Mouse (Mus musculus) lung, adult 2 months (tissue): ENCODE data around the gene C2cd4a. TPM values are rescaled to one million over a fixed set of nuclear protein-coding genes. Genes with fewer than 3 reads are reported as not detected.

ENCODE experiments used
- DNase-seq: peaks from one replicate; pipeline ENCODE4 v3.0.0; 2022
- H3K4me1 ChIP-seq: fragments of 200-500 bp; 2 replicates; pipeline ENCODE4 v1.6.1; 2011; ENCODE audit warnings: low read length; ENCODE audit not compliant: control insufficient read depth, insufficient read depth
- H3K4me3 ChIP-seq: fragments of 200-500 bp; replicated peaks from 2 replicates; pipeline ENCODE3; 2011; ENCODE audit warnings: low read depth, mild to moderate bottlenecking, control low read depth, low read length; ENCODE audit errors: extremely low read depth
- CTCF ChIP-seq: fragments of 200-500 bp; IDR thresholded peaks from 2 replicates; pipeline ENCODE4 v1.5.1; 2011; ENCODE audit warnings: mild to moderate bottlenecking, low read length, control low read depth; ENCODE audit not compliant: insufficient read depth
- POLR2A ChIP-seq: fragments of 200-500 bp; IDR thresholded peaks from 2 replicates; pipeline ENCODE4 v1.6.1; 2011; ENCODE audit warnings: low read depth, mild to moderate bottlenecking, control low read depth, low read length, borderline replicate concordance; ENCODE audit errors: extremely low read depth
- WGBS: fragments of 180-500 bp; shearing (Covaris S2); methylation state at CpG from one replicate; pipeline ENCODE4 v1.1.7; 2018; 5-methylcytosine and 5-hydroxymethylcytosine counted together
- polyA plus RNA-seq: library from polyadenylated mRNA; depleted of rRNA; stranded (reverse); fragments of >200 nt; gene quantifications from 2 replicates; pipeline ENCODE4 v1.2.3, GENCODE M21; 2012; rRNA removed

Gene C2cd4a
- polyA plus RNA-seq, 1 experiment = 1.2 TPM

DNA sequence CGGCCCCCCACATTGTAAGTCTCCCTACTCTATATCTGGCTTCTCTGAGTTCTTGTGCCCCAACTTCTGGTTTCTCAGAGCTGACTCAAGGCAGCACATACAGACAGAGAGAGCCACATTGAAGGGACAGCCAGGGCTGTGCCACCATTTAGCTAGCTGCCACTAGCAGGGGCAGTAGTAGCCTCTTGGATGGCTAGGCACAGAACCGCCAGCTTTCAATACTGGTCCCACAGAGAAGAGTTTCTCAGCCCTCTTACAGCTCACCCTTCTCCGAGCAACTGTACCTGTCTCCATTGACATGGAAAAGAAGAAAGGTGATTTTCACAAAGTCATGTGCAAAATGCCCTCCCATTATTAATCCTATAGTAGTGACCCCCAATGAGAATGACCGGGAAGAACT, 37.5 kb downstream of the C2cd4a start:
- no peaks in the 10 kb centered on the region for H3K4me1 ChIP-seq
- no peak for DNase-seq
- 91% methylated on average over 4 of the region's 4 CpGs for WGBS
- no peak overlapping the region for H3K4me3 ChIP-seq
- TF ChIP-seq CTCF = no peak
- no peak for TF ChIP-seq POLR2A

DNA sequence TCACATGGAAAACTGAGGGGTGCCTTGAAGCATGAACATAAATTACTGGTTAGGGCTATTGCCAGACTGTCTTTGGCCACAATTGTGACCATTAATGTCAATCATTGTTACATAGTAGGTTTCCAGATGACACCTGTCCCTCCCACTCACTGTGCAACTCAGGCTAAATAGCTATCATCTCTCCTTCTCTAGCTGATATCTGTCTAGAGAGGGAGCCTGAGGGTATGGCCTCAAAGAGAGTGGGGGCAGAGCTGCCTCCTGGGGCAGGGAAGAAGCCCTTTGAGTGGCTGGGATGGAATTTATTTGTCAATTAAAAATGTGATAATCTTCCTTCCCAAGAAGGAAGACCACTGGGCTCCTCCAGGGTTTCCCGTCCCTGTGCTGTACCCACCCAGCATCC, 37.9 kb downstream of the C2cd4a start:
- Histone ChIP-seq H3K4me3 (no peak overlapping the region), H3K4me1 (no peaks in the 10 kb centered on the region)
- no peak for DNase-seq
- no peak for TF ChIP-seq POLR2A
- TF ChIP-seq CTCF = no peak
- WGBS = 100% methylated on average over 1 of the region's 1 CpGs

DNA sequence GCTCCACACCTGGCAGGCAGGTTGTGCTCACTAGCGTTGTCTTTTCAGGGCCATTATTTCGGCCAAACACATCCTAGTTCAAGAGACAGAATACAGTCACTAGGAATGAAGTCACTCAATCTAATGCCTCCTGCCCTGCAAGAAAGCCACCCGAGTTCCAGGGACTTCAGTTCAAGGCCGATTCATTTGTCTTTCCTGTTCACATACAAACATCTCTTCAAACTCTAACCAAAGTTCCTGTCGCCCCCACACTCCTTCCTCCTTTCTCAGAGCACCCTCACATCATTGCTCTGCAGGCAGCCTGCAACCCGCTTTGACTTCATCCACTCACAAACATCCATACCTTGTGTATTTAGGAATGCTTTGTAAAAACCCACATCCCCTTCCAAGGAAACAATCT, 38.6 kb downstream of the C2cd4a start:
- Histone ChIP-seq H3K4me3 (no peak overlapping the region), H3K4me1 (no peaks in the 10 kb centered on the region)
- WGBS = 43% methylated on average over 6 of the region's 6 CpGs
- DNase-seq = no peak
- TF ChIP-seq CTCF (no peak), POLR2A (no peak)

DNA sequence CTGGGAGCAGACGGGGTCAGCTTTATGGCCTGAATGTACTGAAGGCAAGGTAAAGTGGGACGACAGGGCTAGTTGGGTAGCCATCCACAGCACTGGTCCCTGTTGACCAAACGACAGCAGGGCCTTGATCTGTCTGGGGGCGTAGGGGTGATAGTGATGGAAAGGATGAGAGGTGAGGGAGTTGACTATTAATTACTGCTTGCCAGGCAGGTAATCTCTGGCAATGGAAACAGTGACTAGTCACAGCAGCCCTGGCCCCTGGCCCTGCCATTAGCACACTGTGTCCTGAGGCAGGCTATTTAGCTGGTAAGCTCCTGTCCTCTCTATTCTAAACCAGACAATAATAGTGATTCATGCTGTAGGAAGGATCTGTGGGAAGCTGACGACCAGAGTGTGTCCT, 39.7 kb downstream of the C2cd4a start:
- no peak for DNase-seq
- 76% methylated on average over 5 of the region's 5 CpGs for WGBS
- no peaks in the 10 kb centered on the region for H3K4me1 ChIP-seq
- no peak overlapping the region for H3K4me3 ChIP-seq
- TF ChIP-seq CTCF (no peak), POLR2A (no peak)

DNA sequence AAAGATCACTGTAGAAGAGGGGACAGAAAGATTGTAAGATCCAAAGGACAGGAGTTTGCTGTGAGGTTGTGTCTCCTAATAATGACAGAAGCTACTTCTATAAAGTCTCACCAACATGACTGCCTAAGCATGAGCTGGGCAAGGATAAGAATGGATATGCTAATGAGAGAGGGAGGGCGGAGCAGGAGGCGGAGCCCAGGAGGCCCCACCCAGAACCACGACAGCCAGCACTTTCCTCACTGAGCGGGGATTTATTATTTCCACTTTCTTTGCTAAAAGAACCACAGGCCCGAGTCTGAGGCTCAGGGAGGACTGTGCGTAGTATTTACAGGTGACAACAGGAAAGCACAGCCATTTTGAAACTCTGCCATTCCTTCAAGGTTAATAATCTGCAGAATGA, 44.5 kb downstream of the C2cd4a start:
- no peak for DNase-seq
- H3K4me3 ChIP-seq = no peak overlapping the region
- WGBS = 64% methylated on average over 6 of the region's 6 CpGs

DNA sequence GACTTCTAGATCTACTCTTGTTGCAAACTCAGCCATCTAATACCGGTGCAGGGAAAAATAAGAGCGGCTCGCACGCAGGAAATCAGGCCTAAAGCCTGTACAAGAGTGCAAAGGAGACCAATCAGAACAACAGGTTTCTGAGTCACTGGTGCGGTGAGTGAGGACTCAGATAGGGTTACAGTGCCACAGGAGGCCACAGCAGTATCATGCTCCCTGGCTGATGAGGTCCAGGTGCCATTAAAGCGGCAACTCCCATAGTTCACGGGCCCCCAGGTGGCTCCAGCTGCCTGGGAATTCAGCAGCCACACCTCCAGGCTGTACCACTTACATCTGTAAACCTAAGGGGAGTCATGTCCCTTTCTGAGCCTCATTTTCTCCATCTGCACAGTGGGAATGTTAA, 45.8 kb downstream of the C2cd4a start:
- H3K4me3 ChIP-seq = no peak overlapping the region

More for the DNA sequence above, 44.5 kb downstream of the C2cd4a start:
- no peaks in the 10 kb centered on the region for H3K4me1 ChIP-seq
- TF ChIP-seq POLR2A = no peak
- no peak for TF ChIP-seq CTCF

DNA sequence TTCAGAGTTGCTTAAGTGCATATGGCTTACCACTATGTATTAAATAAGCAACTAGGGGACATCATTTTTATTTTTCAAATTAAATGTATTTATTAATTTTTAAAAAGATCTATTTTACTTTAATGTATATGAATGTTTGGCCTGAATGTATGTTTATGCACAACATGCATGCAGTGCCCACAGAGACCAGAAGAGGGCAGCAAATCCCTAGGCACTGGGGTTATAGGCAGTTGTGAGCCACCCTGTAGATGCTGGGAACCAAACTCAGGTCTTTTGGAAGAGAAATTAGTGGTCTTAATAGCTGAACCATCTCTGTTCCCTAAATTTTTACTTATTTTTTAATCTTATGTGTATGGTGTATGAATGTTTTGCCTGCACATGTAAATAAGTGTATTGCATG, 48.2 kb downstream of the C2cd4a start:
- H3K4me1 ChIP-seq = no peaks in the 10 kb centered on the region; the same call in 1 of the 2 replicates
- TF ChIP-seq CTCF (no peak), POLR2A (no peak)
- no peak overlapping the region for H3K4me3 ChIP-seq
- DNase-seq = no peak

More for the DNA sequence above, 45.8 kb downstream of the C2cd4a start:
- 89% methylated on average over 7 of the region's 7 CpGs for WGBS
- no peak for DNase-seq
- TF ChIP-seq POLR2A = no peak
- no peak for TF ChIP-seq CTCF
- H3K4me1 ChIP-seq = no peaks in the 10 kb centered on the region

DNA sequence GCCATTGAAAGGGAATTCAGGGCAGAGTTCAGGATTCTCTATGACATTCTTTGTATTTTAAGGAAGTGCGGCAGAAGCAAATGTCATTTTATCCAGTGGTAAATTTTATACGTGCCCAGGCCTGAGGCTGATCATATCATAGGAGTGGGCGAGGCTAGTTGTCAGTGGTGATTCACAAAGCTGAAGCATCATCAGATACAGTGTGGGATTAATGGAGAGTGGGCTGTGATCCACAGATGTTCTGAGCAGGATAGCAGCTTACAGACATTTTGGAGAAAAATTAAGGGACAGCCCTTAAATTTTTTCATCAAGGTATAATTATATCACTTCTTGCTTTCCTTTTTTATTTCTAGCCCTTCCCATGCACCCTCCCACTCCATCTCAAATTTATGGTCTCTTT, 48.7 kb downstream of the C2cd4a start:
- H3K4me3 ChIP-seq = no peak overlapping the region
- peaks cover 3% of the 10 kb centered on the region for H3K4me1 ChIP-seq
- WGBS = 93% methylated on average over 3 of the region's 3 CpGs
- no peak for DNase-seq
- TF ChIP-seq POLR2A (no peak), CTCF (no peak)

DNA sequence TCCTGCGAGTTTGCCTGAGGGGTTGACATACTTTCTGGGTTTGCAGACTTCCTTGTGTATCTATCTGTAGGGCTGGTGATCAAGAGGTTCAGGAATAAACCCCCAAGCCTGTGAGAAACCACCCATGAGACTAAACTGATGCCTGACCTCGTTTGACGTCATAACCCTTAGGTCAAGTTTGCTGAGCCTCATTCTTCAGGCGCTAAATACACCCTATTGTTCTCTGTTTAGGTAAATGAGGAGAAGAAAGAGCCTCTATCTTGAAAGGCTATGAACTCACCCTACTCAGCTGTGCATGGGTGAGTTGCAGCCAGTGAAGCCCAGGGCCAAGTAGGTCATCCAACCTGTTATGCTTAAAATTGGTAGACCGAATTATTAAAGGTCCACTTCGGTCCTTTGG, 49.3 kb downstream of the C2cd4a start:
- TF ChIP-seq CTCF (no peak), POLR2A (no peak)
- WGBS = 53% methylated on average over 6 of the region's 6 CpGs
- no peak overlapping the region for H3K4me3 ChIP-seq
- no peak for DNase-seq
- H3K4me1 ChIP-seq = peaks cover 3% of the 10 kb centered on the region

Other genes with a start within 250 kb of the C2cd4a start
- 10.6 and 21.0 TPM in 2 replicates for gene C2cd4b, start 72.9 kb downstream of the C2cd4a start, polyA plus RNA-seq
- gene Vps13c, start 8.1 kb upstream of the C2cd4a start, polyA plus RNA-seq = 6.1 and 9.1 TPM in 2 replicates